Mouse (Mus musculus): ENCODE results near the gene Trmt13.

GRCm38 (mm10) chr3:116563095-116563492 lies 51.3 kb downstream of the Trmt13 start:
- TF ChIP-seq CTCF (IDR thresholded peaks at IDR 0.05; ENCODE audit: low read depth, low read length) (no peak), POLR2AphosphoS5 (IDR thresholded peaks at IDR 0.05; ENCODE audit: insufficient replicate concordance, low read depth, low read length) (no peak), TAL1 (conservative IDR thresholded peaks at IDR 0.05; ENCODE audit: low read depth, low read length) (no peak), GATA1 (IDR thresholded peaks at IDR 0.05; ENCODE audit: borderline replicate concordance, low read length) (no peak), GATA2 (IDR thresholded peaks at IDR 0.05; ENCODE audit: borderline replicate concordance, low read depth, low read length) (no peak)
